Mouse (Mus musculus): ENCODE results near the gene Dvl1.

The Dvl1 gene

DNA sequence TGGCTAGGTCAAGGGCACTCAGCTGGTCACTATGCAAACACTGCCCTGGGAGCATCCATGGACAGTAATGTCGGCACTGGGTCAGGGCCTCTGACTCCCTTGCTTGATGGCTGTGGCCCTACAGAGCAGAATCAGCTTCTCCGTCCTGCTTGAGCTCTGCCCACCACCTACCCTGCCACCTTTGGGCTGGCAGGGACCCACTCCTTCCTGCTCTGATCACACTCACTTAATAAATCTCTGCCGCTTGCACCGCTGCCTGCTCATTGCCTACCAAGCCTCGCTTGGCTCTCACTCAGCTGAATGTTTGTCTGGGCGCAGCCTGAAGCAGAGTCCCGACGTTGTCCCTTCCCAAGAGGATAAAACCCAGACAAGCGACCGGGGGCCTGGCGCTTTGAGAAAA is 59.8 kb downstream of the Dvl1 start:
- DNase-seq (ENCODE audit: low spot score in 2 of 2), result no peak

DNA sequence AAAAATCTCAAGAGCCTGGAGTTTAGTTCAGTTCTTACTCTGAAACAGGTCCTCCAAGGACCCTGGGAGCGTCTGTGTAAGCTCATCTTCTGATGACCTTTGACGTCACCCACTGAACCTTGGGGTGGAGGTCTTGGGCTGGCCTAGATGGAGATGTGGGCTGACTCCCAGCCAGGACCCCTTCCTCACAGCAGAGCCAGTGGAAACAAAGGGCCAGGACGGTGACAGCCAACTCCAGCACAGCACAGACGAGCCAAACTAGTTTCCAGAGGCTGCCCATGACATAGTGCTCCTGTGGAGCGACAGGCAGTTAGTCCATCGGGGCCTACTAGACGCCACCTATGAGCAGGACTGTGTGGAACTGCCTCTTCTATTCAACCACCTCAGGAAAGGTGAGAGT is 61.1 kb downstream of the Dvl1 start:
- DNase-seq (ENCODE audit: low spot score in 2 of 2), result peak in 1 of 2 experiments; percentile 13

DNA sequence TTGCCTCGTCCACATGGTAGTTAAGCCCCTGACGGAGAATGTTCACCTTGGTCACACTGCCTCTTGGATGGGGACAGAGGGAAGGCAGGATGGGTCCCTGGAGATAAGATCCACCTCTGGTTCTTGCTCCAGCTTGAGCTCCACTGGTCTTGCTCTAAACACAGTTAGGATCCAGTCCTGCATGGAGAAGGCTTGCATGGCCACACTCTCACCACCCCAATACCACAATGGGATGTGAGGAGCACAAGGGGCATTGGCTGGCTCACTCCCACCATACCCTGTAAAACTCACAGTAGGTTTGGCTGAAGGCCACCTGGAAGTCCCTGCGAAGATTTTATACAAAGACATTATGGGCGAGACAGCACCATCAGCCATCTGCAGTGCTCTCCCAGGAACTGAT is 61.5 kb downstream of the Dvl1 start:
- no peak for DNase-seq (ENCODE audit: low spot score in 2 of 2)

All from spleen, postnatal 10 days (tissue).